Mouse (Mus musculus) CD4-positive, CD25-positive, alpha-beta regulatory T cell, adult 2 months (primary cell): ENCODE measurements at regions not wholly inside any gene's neighbourhood (a gene's known extent, or its start where the extent isn't known, plus 50 kb on each side); places are given as distances from the start of the nearest gene placed in this dataset.

ENCODE experiments used
- DNase-seq: peaks from one replicate; pipeline ENCODE4 v3.0.0-alpha.2; 2012; ENCODE audit warnings: low read depth, low spot score

DNA sequence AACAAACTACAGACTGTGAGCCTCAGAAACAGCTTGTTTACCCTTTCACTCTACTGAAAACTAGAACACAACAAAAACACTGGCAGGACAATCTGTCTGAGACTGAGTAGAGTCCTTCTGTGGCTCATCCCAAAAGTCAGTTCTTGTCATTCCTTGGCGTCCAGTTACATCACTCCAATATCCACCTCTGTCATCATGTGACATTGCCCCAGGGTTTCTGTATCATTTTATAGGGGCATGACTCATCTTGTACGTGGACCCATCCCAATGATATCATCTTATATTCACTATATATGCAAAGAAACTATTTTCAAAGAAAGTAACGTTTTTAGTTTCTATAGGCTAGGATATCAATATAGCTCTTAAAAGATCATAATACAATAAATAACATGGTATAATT is 152.3 kb downstream of the Dkk2 start:
- DNase-seq = no peak

DNA sequence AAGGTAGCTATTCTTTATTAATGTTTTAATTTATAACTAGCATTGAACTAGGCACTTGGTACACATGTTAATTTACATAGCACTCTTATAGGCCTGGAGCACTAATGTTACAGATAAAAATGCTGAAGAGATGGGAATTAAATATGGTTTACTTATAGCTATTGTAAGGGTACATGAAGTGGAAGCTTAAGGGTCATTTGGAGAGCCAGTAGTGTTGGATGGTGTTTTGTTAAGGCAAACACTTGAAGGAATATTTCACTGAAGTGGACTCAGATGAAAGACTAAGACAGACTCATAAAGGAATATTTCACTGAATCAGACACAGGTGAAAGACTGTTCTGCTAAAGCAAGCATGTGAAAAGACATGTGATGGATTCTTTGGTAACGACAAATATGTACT is 172.7 kb downstream of the Dkk2 start:
- DNase-seq = no peak

DNA sequence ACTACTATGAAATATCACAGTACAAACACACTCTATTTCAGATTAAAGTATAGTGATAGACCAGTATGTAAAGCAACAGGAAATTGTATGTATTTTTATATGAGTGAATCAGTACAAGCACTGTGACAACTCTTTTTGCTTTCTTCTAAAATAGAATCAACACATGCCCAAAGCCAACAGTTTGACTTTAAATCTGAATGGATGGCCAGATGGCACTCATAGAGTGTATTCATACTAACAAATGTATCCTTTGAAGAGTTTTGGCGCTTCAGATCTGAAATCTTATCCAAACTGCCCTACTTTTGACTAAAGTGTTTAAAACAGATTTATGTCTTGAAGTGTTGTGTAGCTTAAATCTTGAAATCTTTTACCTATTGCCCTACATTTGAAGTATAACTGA is 184.5 kb downstream of the Dkk2 start:
- no peak for DNase-seq

GRCm38 (mm10) chr3:132274786-132275185 is 189.7 kb downstream of the Dkk2 start:
- no peak for DNase-seq

- no peak for DNase-seq
Measured at GRCm38 (mm10) chr3:132277771-132278170, 192.7 kb downstream of the Dkk2 start.

DNA sequence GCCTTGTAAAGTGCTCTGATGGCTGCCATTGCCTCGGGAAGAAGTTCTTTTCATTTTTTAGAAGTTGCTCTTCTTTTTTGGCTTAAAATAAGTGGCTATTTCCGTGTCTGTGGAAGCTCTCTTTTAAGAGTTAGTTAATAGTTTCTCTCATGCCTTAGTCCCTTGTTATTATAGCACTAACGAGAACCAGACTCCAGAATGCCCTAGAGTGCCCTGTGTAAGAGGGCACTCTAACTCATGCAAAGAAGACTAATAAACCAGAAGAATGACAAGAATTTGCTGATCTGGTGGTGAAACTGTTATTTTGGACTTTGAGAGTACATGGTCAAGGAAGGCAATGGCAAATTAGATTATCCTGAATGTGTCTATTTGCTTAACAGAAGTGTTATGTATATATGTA is 202.6 kb downstream of the Dkk2 start:
- no peak for DNase-seq

- DNase-seq = no peak
Measured at GRCm38 (mm10) chr3:132326961-132327360, 241.9 kb downstream of the Dkk2 start.

GRCm38 (mm10) chr3:132343625-132344024 is 258.5 kb downstream of the Dkk2 start:
- DNase-seq = no peak

DNA sequence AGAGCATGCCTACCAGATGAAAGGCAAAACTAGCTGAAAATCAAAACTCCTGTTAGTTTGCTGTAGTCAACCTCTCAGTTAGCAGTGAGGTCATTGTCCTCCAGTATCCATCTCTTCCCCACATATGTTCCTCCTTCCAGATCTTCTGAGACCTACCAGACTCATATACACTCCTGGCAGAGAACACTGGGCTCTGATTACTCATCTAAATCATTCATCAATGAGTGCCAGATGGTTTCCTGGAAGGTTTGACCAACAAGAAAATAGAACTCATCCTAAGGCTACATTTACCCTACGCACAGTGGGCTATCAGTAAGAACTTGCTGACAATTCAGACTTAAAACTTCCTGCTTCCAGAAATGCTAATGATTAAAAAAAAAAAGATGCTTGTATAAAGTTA is 260.8 kb downstream of the Dkk2 start:
- DNase-seq = no peak

- DNase-seq = no peak
Measured at GRCm38 (mm10) chr3:132349602-132350001, 264.5 kb downstream of the Dkk2 start.

DNA sequence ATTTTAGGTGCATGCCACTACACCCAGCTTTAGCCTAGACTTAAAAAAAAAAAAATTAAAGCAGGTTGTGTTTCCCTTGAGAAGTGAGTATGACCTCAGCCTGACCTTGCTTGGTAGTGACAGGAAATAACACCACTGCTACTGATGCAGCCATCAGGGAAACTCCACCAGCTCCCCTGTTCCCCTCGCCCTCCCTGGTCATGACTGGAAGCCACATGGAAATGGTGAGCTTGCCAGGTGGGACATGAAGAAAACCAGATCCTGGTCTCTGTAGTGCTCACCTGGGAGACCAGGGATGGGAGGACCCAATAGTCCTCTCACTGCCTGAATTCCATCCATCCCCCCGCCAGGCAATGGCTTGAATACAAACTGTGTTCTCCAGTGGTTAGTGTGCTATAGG is 268.1 kb downstream of the Dkk2 start:
- DNase-seq = no peak

- no peak for DNase-seq
Measured at GRCm38 (mm10) chr3:132359596-132359995, 270.0 kb upstream of the Gimd1 start.

DNA sequence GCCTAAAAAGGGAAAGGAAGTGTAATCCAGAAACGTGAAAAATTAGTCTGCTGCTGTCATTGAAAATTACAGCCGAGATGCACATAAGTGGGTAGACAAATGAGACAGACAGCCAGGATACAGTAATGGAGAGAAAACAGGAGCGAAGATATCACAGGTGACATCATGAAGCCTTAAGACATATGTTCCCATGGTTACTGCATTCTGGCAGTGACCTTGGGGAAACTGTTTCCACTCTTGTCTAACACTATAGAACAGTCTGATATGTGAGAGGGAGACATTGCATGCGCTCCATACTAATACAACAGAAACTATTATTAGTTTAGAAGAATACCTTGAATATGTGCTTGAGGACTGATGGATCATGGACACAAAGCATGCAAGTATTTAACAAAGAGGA is 254.0 kb upstream of the Gimd1 start:
- no peak for DNase-seq

GRCm38 (mm10) chr3:132417742-132418141 is 211.9 kb upstream of the Gimd1 start:
- no peak for DNase-seq

DNA sequence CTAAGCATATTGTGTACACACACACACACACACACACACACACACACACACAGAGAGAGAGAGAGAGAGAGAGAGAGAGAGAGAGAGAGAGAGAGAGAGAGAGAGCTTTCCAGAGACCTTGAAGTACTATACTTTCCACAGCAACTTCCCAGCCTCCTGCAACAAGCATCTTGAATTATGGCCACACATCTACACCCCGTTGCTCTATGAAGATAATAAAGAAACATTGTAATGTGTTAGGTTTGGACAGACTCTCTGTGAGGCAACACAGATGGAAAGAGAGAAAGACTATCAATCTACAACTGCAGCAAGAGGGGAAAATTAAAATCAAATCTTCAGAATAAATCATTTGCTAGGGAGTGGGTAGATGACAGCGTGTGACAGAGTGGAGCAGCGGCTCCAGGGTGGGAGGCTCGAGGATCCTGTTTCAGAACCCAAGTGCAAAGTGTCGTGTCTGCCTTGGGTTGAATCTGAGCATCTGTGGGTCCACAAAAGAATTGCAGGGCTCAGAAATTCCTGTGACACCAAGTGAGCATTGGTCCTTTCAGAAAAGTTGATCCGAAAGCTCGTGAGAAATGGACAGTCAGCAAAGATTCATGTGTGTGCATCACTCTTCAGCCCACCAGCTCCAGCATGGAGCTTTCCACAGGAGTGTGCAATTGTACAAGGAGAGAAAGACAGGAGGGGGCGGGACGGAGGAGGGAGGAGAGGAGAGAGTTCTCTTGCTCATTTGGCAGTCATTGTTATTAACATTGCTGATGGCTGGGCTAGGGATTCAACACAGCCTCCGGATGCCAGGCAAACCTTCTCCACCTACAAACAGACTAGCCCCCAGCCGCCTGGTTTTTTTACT is 203.6 kb upstream of the Gimd1 start:
- DNase-seq = no peak

- DNase-seq = no peak
Measured at GRCm38 (mm10) chr3:132427244-132427643, 202.4 kb upstream of the Gimd1 start.

- no peak for DNase-seq
Measured at GRCm38 (mm10) chr3:132428148-132428547, 201.5 kb upstream of the Gimd1 start.

GRCm38 (mm10) chr3:132431805-132432204 is 197.8 kb upstream of the Gimd1 start:
- no peak for DNase-seq

DNA sequence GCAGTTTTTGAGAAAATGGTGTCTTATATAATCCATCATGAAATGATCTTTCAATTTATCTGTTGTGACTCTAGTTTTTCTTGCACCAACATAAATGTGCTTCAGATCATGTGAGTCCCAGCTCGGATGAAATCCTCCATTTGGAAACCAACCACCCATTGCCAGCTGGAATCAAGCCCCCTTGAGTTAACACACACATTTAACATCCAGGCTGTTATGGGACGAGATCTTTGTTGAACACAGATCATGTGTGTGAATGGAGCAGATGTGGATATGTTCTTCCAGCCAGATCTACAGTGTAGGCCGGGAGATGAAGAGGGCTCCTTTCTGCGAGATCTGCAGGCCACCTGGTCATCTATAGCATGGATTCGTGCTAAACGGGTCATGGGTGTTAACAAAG is 188.4 kb upstream of the Gimd1 start:
- DNase-seq = no peak

GRCm38 (mm10) chr3:132453927-132454326 is 175.7 kb upstream of the Gimd1 start:
- no peak for DNase-seq

DNA sequence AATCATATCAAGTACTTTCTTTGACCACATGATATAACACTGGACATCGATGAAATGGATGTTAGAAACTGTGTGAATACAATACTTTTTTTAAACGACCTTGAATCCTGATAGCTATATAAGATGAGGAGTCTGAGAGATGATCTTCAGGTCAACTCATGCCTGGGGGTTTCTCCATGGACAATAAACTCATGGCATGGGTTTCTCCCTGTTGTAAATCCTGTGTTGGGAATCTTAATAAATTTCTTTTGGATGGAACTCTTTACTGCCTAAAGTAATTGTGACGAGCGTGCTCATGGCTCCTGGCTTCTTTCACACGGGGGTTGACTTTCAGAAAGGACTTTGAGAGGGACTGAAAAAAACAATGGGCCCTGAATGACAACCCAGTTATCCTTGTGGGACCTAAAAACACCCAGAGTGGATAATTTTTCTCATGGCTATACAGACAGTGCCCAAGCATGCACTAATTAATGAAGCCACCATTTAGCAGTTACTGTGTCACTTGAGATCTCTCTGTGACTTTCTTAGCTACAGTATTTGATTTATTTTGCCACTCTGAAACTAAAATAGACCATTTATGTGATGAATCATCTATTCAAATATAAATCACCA is 167.2 kb upstream of the Gimd1 start:
- no peak for DNase-seq

DNA sequence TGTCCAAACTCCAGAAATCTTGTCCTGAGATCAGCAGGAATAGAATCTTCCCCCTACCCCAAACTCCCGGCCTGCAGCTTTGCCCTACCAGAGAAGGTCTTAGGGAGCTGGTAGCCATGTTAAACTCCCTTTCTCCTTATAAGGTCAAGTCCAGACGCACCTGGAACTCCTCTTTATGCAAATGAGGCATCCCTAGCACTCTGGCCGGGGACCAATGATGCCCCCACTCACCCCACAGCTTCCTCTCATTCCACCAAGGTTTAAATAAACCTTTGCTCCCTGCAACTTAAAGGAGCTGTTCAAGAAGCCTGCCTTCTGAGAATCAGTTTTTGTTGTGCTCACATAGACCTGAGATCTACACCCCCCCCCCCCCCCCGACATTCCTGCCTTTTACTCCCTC is 158.6 kb upstream of the Gimd1 start:
- no peak for DNase-seq

GRCm38 (mm10) chr3:132477768-132478167 is 151.9 kb upstream of the Gimd1 start:
- DNase-seq = no peak
